Mouse (Mus musculus) hindbrain, embryonic 11.5 days (tissue): ENCODE data around the gene Amhr2. TPM values are rescaled to one million over a fixed set of nuclear protein-coding genes. Genes with fewer than 3 reads are reported as not detected.
A peak's percentile ranks its signal among the peaks of the same experiment; 100 is the strongest.

Source experiments
- ATAC-seq: fragments of 200-750 bp; cut with Nextera tagmentation; 2 replicates; pipeline ENCODE4 v1.8.0; 2017; ENCODE audit warnings: mild to moderate bottlenecking, moderate TSS enrichment, moderate library complexity; ENCODE audit not compliant: low FRiP score
- DNase-seq: peaks from one replicate; pipeline ENCODE4 v3.0.0-alpha.2; 2015; ENCODE audit warnings: low spot score
- H3K27ac ChIP-seq: fragments of 300-500 bp; sonication (generic); 2 replicates; pipeline ENCODE4 v1.5.1; 2014; ENCODE audit warnings: mild to moderate bottlenecking, low read depth, low read length
- H3K27me3 ChIP-seq: fragments of 300-500 bp; sonication (generic); 2 replicates; pipeline ENCODE4 v1.6.1; 2014; ENCODE audit warnings: mild to moderate bottlenecking, low read length, moderate library complexity, mixed read lengths; ENCODE audit not compliant: control insufficient read depth, insufficient read depth
- H3K36me3 ChIP-seq: fragments of 300-500 bp; sonication (generic); 2 replicates; pipeline ENCODE4 v1.6.1; 2014; ENCODE audit warnings: mild to moderate bottlenecking, low read length, moderate library complexity, mixed read lengths; ENCODE audit not compliant: control insufficient read depth, insufficient read depth
- H3K4me1 ChIP-seq: fragments of 300-500 bp; sonication (generic); replicated peaks from 2 replicates; pipeline ENCODE4 v1.6.1; 2014; ENCODE audit warnings: low read length, mixed read lengths; ENCODE audit not compliant: control insufficient read depth, insufficient read depth
- H3K4me2 ChIP-seq: fragments of 300-500 bp; sonication (generic); replicated peaks from 2 replicates; pipeline ENCODE4 v1.6.1; 2014; ENCODE audit warnings: mild to moderate bottlenecking, low read depth, low read length
- H3K4me3 ChIP-seq: fragments of 300-500 bp; sonication (generic); 2 replicates; pipeline ENCODE4 v1.5.1; 2014; ENCODE audit warnings: low read depth, low read length
- H3K9ac ChIP-seq: fragments of 300-500 bp; sonication (generic); 2 replicates; pipeline ENCODE4 v1.6.1; 2014; ENCODE audit warnings: low read depth, low read length
- H3K9me3 ChIP-seq: fragments of 300-500 bp; sonication (generic); 2 replicates; pipeline ENCODE4 v1.6.1; 2016; ENCODE audit warnings: low read length; ENCODE audit not compliant: control insufficient read depth
- WGBS: fragments of 180-500 bp; shearing (Covaris S2); extraction: QIAGEN DNeasy Blood & Tissue Kit; methylation state at CpG from one replicate; pipeline ENCODE4 v1.1.7; 2014; 5-methylcytosine and 5-hydroxymethylcytosine counted together
- polyA plus RNA-seq: library from polyadenylated mRNA; unstranded; fragments of >200 nt; fragmentation: Nextera tagmentation; extraction: Ambion mirVana; gene quantifications from 2 replicates; pipeline ENCODE4 v1.2.1, GENCODE M21; 2014

The Amhr2 gene
- polyA plus RNA-seq, 1 experiment from 2014 or later, result 0.46 TPM

GRCm38 (mm10) chr15:102471295-102471645 is 26.1 kb downstream of the Amhr2 start:
- Histone ChIP-seq H3K9me3 (no peaks in the 10 kb centered on the region), H3K27ac (peak overlapping the region; percentile 96), H3K4me1 (no peaks in the 10 kb centered on the region), H3K27me3 (no peaks in the 10 kb centered on the region), H3K4me3 (peak overlapping the region; percentile 77), H3K36me3 (peaks cover 18% of the 10 kb centered on the region), H3K4me2 (peak overlapping the region; percentile 41), H3K9ac (peak overlapping the region; percentile 85)
- ATAC-seq, result peak; percentile 10; the same call in 1 of the 2 replicates
- DNase-seq, result no peak
- WGBS, result 1% methylated on average over 10 of the region's 10 CpGs

DNA sequence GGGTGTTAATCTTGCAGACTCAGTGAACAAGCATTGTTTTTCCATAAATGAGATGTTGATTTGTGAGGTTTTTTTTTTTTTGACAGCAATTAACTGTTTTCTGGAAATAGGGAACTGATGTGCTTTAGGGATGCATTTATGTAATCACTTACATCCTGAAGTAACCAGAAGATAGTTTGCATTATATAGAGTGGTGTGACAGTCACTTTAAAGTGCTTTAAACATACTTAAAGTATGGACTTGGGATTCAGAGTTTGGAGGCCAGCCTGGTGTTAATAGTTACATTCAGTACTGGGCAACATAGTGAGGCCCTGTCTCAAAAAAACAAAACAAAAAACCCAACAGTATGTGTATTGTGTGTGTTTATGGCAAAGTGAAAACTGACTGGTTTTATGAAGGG is 26.6 kb downstream of the Amhr2 start:
- H3K9ac ChIP-seq, result peak overlapping the region; percentile 42; the same call in 1 of the 2 replicates
- peak overlapping the region; percentile 77 for H3K4me3 ChIP-seq
- no peaks in the 10 kb centered on the region for H3K4me1 ChIP-seq
- no peak overlapping the region for H3K27ac ChIP-seq
- H3K9me3 ChIP-seq, result no peaks in the 10 kb centered on the region
- H3K27me3 ChIP-seq, result no peaks in the 10 kb centered on the region
- peak overlapping the region; percentile 41 for H3K4me2 ChIP-seq
- ATAC-seq (no peak), DNase-seq (no peak)
- peaks cover 21% of the 10 kb centered on the region for H3K36me3 ChIP-seq

DNA sequence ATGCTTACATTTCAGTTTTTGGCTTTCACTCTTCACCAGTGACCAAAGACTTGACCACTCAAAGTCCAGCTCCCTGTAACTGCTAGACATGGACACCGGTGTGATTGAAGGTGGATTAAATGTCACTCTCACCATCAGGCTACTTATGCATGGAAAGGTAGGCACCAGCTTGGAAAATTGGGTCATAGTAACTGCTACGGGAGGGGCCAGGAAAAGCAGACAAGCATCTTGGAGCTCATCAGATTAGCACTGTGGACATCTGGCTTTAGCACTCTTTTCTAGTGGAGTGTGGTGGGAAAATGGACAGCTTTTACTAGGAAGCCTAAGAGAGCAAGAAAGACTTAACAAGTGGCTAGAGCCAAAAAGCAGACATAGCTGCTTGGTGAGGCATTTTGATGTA is 28.1 kb downstream of the Amhr2 start:
- Histone ChIP-seq H3K4me1 (no peaks in the 10 kb centered on the region), H3K4me3 (no peak overlapping the region), H3K4me2 (no peak overlapping the region), H3K27ac (no peak overlapping the region), H3K27me3 (no peaks in the 10 kb centered on the region), H3K9ac (no peak overlapping the region), H3K9me3 (no peaks in the 10 kb centered on the region), H3K36me3 (peaks cover 21% of the 10 kb centered on the region)
- ATAC-seq (no peak), DNase-seq (no peak)
- WGBS, result 79% methylated on average over 2 of the region's 2 CpGs

GRCm38 (mm10) chr15:102474520-102474919 is 29.4 kb downstream of the Amhr2 start:
- Histone ChIP-seq H3K27ac (no peak overlapping the region), H3K9ac (no peak overlapping the region), H3K4me3 (no peak overlapping the region), H3K27me3 (no peaks in the 10 kb centered on the region), H3K4me2 (no peak overlapping the region), H3K4me1 (no peaks in the 10 kb centered on the region), H3K9me3 (no peaks in the 10 kb centered on the region), H3K36me3 (peaks cover 21% of the 10 kb centered on the region)
- DNase-seq (no peak), ATAC-seq (no peak)
- WGBS, result 93% methylated on average over 2 of the region's 2 CpGs

DNA sequence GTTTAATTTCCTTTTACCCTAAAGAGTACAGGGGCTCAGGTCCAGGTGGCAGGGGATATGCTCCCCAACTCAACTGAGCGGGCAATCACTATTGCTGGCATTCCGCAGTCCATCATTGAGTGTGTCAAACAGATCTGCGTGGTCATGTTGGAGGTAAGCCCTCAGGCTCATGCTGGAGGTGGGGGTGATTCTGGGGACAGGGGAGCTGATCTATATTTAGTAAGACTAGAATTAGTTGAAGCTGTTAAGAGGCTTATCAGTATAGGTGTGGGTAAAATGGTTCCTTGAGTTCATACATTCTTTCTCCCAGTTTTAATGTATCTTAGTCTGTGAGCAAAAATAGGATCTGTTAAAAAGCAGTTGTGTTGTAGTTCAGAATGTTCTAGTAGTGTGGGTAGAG is 38.0 kb downstream of the Amhr2 start:
- no peak overlapping the region for H3K4me2 ChIP-seq
- 96% methylated on average over 3 of the region's 3 CpGs for WGBS
- H3K9me3 ChIP-seq, result no peaks in the 10 kb centered on the region
- no peak overlapping the region for H3K9ac ChIP-seq
- H3K27me3 ChIP-seq, result no peaks in the 10 kb centered on the region
- DNase-seq (no peak), ATAC-seq (no peak)
- no peaks in the 10 kb centered on the region for H3K4me1 ChIP-seq
- no peak overlapping the region for H3K27ac ChIP-seq
- no peak overlapping the region for H3K4me3 ChIP-seq
- H3K36me3 ChIP-seq, result peaks cover 24% of the 10 kb centered on the region; the same call in 1 of the 2 replicates

DNA sequence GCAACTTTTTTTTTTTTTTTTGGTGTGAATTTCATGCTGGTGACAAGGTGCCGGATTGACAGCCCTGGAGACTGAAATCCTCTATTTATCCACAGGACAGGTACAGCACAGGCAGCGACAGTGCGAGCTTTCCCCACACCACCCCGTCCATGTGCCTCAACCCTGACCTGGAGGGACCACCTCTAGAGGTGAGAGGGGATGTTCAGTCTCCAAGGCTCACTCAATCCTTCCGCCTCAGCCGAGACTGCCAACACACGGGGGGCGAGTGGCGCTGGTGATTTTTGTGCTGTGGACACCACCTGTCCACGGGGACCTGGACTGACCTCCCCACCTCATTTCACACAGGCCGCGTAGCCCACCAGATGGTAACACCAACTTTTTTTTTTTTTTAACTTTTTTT is 40.7 kb downstream of the Amhr2 start:
- DNase-seq, result no peak
- Histone ChIP-seq H3K36me3 (peaks cover 31% of the 10 kb centered on the region), H3K4me3 (no peak overlapping the region), H3K27ac (no peak overlapping the region), H3K4me2 (no peak overlapping the region), H3K4me1 (no peaks in the 10 kb centered on the region), H3K9me3 (no peaks in the 10 kb centered on the region), H3K27me3 (no peaks in the 10 kb centered on the region), H3K9ac (no peak overlapping the region)
- WGBS, result 94% methylated on average over 12 of the region's 12 CpGs
- no peak for ATAC-seq

- 70% methylated on average over 1 of the region's 1 CpGs for WGBS
- no peak for DNase-seq
- no peak overlapping the region for H3K9ac ChIP-seq
- H3K9me3 ChIP-seq, result no peaks in the 10 kb centered on the region
- H3K27ac ChIP-seq, result no peak overlapping the region
- H3K4me3 ChIP-seq, result no peak overlapping the region
- peaks cover 31% of the 10 kb centered on the region for H3K36me3 ChIP-seq
- H3K27me3 ChIP-seq, result no peaks in the 10 kb centered on the region
- no peak overlapping the region for H3K4me2 ChIP-seq
- ATAC-seq, result no peak
- no peaks in the 10 kb centered on the region for H3K4me1 ChIP-seq
Measured at GRCm38 (mm10) chr15:102487664-102488063, 42.5 kb downstream of the Amhr2 start.

GRCm38 (mm10) chr15:102498322-102498721 is 53.2 kb downstream of the Amhr2 start:
- WGBS, result 92% methylated on average over 3 of the region's 3 CpGs
- no peak for DNase-seq

GRCm38 (mm10) chr15:102499370-102499769 is 54.2 kb downstream of the Amhr2 start:
- WGBS, result 84% methylated on average over 3 of the region's 3 CpGs
- Histone ChIP-seq H3K9ac (no peak overlapping the region), H3K27ac (no peak overlapping the region), H3K27me3 (no peaks in the 10 kb centered on the region), H3K4me3 (no peak overlapping the region), H3K9me3 (no peaks in the 10 kb centered on the region), H3K4me2 (no peak overlapping the region), H3K4me1 (no peaks in the 10 kb centered on the region), H3K36me3 (peaks cover 31% of the 10 kb centered on the region)
- DNase-seq, result no peak
- ATAC-seq, result no peak

More at GRCm38 (mm10) chr15:102498322-102498721, 53.2 kb downstream of the Amhr2 start:
- no peak overlapping the region for H3K4me3 ChIP-seq
- no peaks in the 10 kb centered on the region for H3K4me1 ChIP-seq
- no peak overlapping the region for H3K9ac ChIP-seq
- no peaks in the 10 kb centered on the region for H3K9me3 ChIP-seq
- H3K4me2 ChIP-seq, result no peak overlapping the region
- peaks cover 25% of the 10 kb centered on the region for H3K36me3 ChIP-seq
- H3K27ac ChIP-seq, result no peak overlapping the region
- H3K27me3 ChIP-seq, result no peaks in the 10 kb centered on the region
- no peak for ATAC-seq
